Mouse (Mus musculus) cerebellum, adult 2 months (tissue): Measurements from ENCODE around the gene Tns4.

Source experiments
- CTCF ChIP-seq: fragments of 200-500 bp; IDR thresholded peaks from 2 replicates; pipeline ENCODE4 v1.5.1; 2011; ENCODE audit warnings: low read depth, mild to moderate bottlenecking, control low read depth, low read length, moderate library complexity, borderline replicate concordance; ENCODE audit not compliant: insufficient read depth
- POLR2A ChIP-seq: fragments of 200-500 bp; IDR thresholded peaks from 2 replicates; pipeline ENCODE4 v1.6.1; 2011; ENCODE audit warnings: low read length, control low read depth, borderline replicate concordance; ENCODE audit not compliant: insufficient read depth

DNA sequence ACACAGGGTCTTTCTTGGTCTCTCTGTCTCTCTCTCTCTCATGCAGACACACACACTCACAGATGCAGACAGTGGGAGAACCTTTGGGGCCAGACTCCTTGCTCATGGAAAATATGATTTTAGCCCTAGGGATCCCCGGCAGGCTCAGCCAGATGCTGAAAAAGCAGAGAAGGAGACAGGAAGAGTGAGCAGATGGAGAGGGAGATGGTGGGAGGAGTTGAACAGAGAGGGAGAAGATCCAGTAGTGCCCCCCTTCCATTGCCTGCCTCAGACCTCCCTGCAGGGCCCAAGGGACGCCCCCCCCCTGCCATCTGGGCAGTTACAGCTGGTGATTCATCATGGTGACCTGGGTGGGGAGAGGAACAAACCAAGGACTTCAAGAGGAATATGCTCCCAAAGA, 41.5 kb downstream of the Tns4 start:
- TF ChIP-seq CTCF = no peak
- TF ChIP-seq POLR2A = no peak
